Mouse (Mus musculus) embryo, embryonic 11.5 days (tissue): ENCODE measurements at regions not wholly inside any gene's neighbourhood (a gene's known extent, or its start where the extent isn't known, plus 50 kb on each side); places are given as distances from the start of the nearest gene placed in this dataset.

Source experiments
- DNase-seq: peaks from one replicate; pipeline ENCODE4 v3.0.0-alpha.2; 2012; ENCODE audit warnings: low read depth, low spot score

GRCm38 (mm10) chr6:100476550-100477366, 189.5 kb upstream of the Rybp start:
- DNase-seq: no peak

DNA sequence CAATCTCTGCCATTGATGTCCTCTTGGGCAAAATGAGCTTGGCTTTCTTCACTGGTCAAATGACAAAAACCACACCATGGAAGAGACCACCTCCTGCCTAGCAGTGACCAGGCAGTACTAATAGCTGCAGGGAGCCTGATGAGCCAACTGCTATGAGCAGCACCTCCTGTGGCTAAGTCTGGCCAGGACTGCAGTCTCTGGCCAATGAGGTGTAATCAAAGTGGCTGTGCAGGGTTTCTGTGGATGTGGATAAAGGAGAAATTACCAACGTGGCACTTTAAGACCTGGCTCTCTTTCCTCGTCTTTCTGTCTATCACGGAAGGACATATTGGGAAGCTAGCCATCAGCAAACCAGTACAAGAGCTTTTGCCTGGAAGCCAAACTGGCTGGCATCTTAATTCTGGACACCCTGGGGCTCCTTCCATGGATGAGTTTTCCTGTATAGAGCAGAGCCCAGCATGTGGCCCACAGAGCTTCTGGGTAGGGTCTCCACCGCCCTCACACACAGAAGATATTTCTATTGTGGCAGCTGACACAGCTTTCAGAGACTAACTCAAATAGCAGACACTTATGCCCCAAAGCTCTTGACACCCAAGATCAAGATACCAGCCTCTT, 188.2 kb upstream of the Rybp start:
- no peak for DNase-seq

GRCm38 (mm10) chr6:100474326-100474725, 187.0 kb upstream of the Rybp start:
- DNase-seq: no peak

DNA sequence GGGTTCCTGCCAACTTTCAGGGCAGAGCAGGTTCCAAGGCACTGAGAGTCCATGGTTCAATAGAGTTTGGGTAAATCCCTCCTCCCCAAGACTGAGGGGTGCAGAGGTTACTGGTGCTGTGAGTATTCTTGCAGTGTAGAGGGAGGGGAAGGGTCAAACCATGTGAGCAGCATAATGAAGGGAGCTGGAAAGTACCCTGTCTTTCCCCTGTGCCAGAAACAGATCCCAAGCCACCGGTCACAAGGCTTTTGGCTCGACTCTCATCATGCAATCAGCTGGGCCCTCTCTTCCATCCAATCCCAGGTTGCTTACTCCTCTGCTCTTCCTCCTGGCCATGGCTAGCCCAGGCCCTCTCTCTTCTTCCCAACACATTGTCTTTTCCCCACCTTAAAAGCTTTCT, 182.8 kb upstream of the Rybp start:
- DNase-seq: no peak

DNA sequence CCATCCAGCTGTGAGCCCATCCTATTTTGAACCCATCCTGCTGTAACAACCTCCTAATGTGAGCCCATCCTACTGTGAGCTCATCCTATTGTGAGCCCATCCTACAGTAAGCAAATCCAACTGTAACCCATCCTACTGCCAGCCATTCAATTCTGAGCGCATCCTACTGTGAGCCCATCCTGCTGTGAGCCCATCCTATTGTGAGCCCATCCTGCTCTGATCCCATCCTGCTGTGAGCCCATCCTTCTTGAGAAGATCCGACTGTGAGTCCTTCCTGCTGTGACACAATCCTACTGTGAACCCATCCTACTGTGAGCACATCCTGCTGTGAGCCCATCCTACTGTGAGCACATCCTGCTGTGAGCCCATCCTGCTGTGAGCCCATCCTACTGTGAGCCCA, 175.5 kb upstream of the Rybp start:
- DNase-seq: no peak

GRCm38 (mm10) chr6:100453401-100453800, 166.1 kb upstream of the Rybp start:
- no peak for DNase-seq

- no peak for DNase-seq
Measured at GRCm38 (mm10) chr6:100452097-100453002, 165.1 kb upstream of the Rybp start.

DNA sequence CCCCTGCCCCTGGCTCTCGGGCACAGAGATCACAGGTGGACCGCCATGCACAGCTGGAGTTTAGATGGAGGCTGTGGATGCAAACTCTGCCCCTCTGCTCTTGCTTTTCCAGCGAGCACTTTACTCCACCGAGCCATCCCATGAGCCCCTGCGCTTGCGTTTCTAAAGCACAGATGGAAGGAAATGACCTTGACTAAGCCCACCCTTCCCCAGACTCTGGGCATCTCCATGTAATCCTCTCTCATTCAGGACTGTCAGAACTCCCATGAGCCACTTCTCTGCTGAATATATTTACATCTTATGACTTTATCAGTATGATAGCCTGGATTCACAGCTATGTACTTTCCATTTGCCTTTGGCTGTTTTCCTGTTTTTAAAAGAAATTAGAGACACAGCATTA, 162.8 kb upstream of the Rybp start:
- no peak for DNase-seq

DNA sequence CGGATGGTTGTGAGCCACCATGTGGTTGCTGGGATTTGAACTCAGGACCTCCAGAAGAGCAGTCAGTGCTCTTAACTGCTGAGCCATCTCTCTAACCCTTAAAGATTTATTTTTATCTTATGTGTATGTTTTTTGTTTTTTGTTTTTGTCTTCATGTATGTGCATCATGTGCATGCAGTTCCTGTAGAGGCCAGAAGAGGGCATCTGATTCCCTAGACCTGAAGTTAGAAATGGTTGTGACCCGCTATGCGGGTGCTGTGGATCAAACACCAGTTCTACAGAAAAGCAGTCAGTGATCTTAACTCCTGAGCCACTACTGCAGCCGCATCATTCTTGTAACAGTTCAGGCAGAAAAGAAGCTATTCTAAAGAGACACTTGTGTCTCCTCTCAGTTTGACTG, 161.8 kb upstream of the Rybp start:
- DNase-seq: no peak

GRCm38 (mm10) chr6:100447211-100447610, 159.9 kb upstream of the Rybp start:
- no peak for DNase-seq

DNA sequence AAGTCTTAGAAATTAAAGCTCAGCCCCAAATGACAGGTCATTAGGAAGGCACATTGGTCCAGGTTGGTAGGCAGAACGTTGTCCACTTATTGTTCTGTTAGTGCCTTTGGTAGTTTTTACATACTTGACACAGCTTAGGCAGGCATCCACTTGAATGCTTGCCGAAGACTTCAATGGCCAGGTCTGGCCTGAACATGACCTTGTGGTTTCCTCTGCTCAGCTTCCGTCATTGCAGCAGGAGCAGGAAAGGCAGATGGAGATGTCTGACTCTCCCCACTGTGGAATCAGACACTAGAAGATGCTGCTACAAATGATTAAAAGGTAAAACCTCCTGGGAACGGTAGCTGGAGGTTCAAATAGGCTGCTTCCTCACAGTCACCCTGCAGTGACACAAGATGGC, 159.5 kb upstream of the Rybp start:
- DNase-seq: no peak

GRCm38 (mm10) chr6:100439071-100439737, 151.9 kb upstream of the Rybp start:
- no peak for DNase-seq

DNA sequence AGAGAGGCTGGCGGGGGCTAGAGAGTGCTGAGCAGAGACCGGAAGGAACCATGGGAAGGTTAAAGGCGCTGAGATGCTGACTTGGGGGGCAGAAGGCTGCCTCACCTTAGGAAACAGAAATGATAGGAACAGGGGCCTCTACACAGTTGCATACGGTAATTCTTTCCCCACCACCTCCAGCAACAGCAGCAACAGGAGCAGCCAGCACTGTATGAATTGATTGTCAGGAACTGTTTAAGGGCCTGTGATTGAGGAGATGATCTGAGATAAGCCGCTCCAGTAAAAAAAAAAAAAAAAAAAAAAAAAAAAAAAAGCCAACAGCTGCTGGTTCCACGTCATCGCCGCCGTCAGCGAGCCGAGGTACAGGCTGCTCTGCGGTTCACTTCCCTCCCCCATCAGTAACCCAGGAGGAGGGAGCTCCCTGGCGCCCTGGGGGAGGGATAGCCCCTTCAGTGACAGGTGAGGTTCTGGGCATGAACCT, 151.3 kb upstream of the Rybp start:
- DNase-seq: peak; percentile 22

DNA sequence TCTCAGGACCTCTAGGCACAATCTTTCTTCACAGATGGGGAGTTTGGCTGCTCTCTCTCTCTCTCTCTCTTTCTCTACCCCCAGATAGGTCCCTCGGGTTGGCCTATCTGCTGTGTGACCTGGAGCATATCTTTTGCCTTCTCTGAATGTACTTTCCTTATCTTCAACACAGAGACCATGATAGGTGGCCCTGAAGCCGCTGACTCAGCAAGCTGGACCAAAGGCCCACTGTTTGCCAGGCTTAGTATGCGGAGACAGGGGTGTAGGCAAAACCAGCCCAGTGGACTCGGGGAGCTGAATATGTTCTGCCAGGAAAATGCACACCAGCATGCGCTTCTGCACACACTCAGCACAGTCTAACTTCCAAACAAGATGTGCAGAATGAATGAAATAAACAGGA, 150.7 kb upstream of the Rybp start:
- no peak for DNase-seq

- DNase-seq: no peak
Measured at GRCm38 (mm10) chr6:100436507-100436906, 149.2 kb upstream of the Rybp start.

GRCm38 (mm10) chr6:100435222-100435621, 147.9 kb upstream of the Rybp start:
- no peak for DNase-seq

- DNase-seq: no peak
Measured at GRCm38 (mm10) chr6:100433534-100433867, 146.2 kb upstream of the Rybp start.

- peak; percentile 34 for DNase-seq
Measured at GRCm38 (mm10) chr6:100432688-100433533, 145.6 kb upstream of the Rybp start.

DNA sequence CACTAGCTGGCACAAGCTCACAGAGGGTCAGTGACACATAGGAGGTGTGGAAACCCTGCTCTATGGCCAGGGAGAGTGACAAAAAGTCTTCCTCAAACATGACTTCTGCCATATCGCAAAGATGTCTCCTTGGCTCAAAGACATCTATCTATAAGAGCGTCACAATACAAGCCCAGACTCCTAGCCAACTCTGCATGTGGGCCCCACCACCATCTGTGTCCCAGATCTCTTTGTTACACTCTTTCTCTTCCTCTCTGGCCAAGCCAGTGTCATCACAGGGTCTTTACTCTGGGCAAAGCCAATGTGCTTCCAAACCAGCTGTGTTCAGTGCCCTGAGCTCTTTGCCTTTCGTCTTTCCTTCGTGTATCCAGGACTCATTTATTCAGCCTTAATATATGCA, 143.0 kb upstream of the Rybp start:
- DNase-seq: no peak

- DNase-seq: no peak
Measured at GRCm38 (mm10) chr6:100429511-100429910, 142.2 kb upstream of the Rybp start.

GRCm38 (mm10) chr6:100428759-100429158, 141.5 kb upstream of the Rybp start:
- DNase-seq: no peak
